Mouse (Mus musculus): Measurements from ENCODE around the gene Olfr453.
A peak's percentile ranks its signal among the peaks of the same experiment; 100 is the strongest.

Gene Olfr453

GRCm38 (mm10) chr6:42739071-42739470 is at the start of gene Olfr453:
Gene Olfr453, plus strand, starts transcription at chr6:42739371.
- ATAC-seq (ENCODE audit: insufficient number of reproducible peaks, low FRiP score, low TSS enrichment) = no peak

- no peak for ATAC-seq (ENCODE audit: insufficient number of reproducible peaks, low FRiP score, low TSS enrichment)
Measured at GRCm38 (mm10) chr6:42689761-42690160, 49.4 kb upstream of the Olfr453 start.

- ATAC-seq (ENCODE audit: insufficient number of reproducible peaks, low FRiP score, low TSS enrichment) = peak; percentile 87
Measured at GRCm38 (mm10) chr6:42692154-42692516, 47.0 kb upstream of the Olfr453 start.

GRCm38 (mm10) chr6:42692517-42693190 is 46.5 kb upstream of the Olfr453 start:
- ATAC-seq (ENCODE audit: insufficient number of reproducible peaks, low FRiP score, low TSS enrichment) = peak; percentile 94

GRCm38 (mm10) chr6:42709291-42710211 is 29.6 kb upstream of the Olfr453 start, which contains the start of gene Tcaf1:
Gene Tcaf1, minus strand, starts transcription at chr6:42710088.
- peak; percentile 99 for ATAC-seq (ENCODE audit: insufficient number of reproducible peaks, low FRiP score, low TSS enrichment)

- ATAC-seq (ENCODE audit: insufficient number of reproducible peaks, low FRiP score, low TSS enrichment) = no peak
Measured at GRCm38 (mm10) chr6:42714668-42715067, 24.5 kb upstream of the Olfr453 start.

GRCm38 (mm10) chr6:42717973-42718372 is 21.2 kb upstream of the Olfr453 start:
- ATAC-seq (ENCODE audit: insufficient number of reproducible peaks, low FRiP score, low TSS enrichment) = no peak

GRCm38 (mm10) chr6:42742303-42742702 is 3.1 kb downstream of the Olfr453 start:
- ATAC-seq (ENCODE audit: insufficient number of reproducible peaks, low FRiP score, low TSS enrichment) = no peak

GRCm38 (mm10) chr6:42747846-42748245 is 8.7 kb downstream of the Olfr453 start:
- ATAC-seq (ENCODE audit: insufficient number of reproducible peaks, low FRiP score, low TSS enrichment) = no peak

- no peak for ATAC-seq (ENCODE audit: insufficient number of reproducible peaks, low FRiP score, low TSS enrichment)
Measured at GRCm38 (mm10) chr6:42756104-42756503, 16.9 kb downstream of the Olfr453 start, which contains the start of gene Olfr38. Gene Olfr38, plus strand, starts transcription at chr6:42756404.

GRCm38 (mm10) chr6:42777066-42777465 is 37.9 kb downstream of the Olfr453 start:
- ATAC-seq (ENCODE audit: insufficient number of reproducible peaks, low FRiP score, low TSS enrichment) = no peak

- ATAC-seq (ENCODE audit: insufficient number of reproducible peaks, low FRiP score, low TSS enrichment) = no peak
Measured at GRCm38 (mm10) chr6:42784793-42785192, 45.6 kb downstream of the Olfr453 start, which contains the start of gene Olfr452. Gene Olfr452, plus strand, starts transcription at chr6:42785093.

GRCm38 (mm10) chr6:42790247-42790948 is 51.2 kb downstream of the Olfr453 start:
- no peak for ATAC-seq (ENCODE audit: insufficient number of reproducible peaks, low FRiP score, low TSS enrichment)

- no peak for ATAC-seq (ENCODE audit: insufficient number of reproducible peaks, low FRiP score, low TSS enrichment)
Measured at GRCm38 (mm10) chr6:42790949-42791556, 51.9 kb downstream of the Olfr453 start.

GRCm38 (mm10) chr6:42794982-42795381 is 55.8 kb downstream of the Olfr453 start:
- ATAC-seq (ENCODE audit: insufficient number of reproducible peaks, low FRiP score, low TSS enrichment) = no peak
